Mouse (Mus musculus) kidney, postnatal 14 days (tissue): ENCODE results near the gene 6430571L13Rik.

Experiments
- DNase-seq: peaks from one replicate; pipeline ENCODE4 v3.0.0; 2022; ENCODE audit warnings: mixed read lengths

6430571L13Rik gene

DNA sequence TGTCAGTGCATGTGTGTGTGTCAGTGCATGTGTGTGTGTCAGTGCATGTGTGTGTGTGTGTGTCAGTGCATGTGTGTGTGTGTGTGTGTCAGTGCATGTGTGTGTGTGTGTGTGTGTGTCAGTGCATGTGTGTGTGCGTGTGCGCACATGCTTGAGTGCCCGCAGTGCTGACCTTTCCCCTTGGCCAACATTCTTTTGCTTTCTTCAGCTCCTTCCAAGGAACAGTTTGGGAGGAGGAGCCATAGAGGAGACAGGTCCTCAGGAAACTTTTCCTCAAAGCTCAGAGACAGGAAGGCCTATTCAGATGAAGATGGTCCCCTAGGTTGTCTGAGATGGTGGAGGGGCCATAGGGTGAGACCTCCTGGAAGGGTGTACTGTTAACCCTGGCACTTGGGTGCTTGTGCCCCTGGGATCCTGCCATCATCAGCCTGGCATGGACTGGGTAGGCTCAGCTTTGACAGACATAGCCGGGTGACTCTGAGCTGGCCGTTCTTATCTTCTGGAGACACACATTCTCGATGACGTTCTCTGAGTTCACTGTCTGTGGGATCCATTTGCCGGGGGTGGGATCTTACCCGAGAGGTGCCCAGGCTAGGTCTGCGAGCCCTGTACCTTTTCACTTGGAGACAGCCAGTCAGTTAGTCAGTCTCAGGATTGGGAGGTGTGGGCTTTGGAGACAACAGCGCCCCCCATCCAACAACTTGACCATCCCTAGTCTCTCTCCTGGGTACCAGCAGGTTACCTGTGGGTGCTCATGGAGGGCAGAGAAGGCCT, 33.1 kb upstream of the 6430571L13Rik start:
- peak; percentile 62 for DNase-seq

GRCm38 (mm10) chr9:107307886-107308285, 32.5 kb upstream of the 6430571L13Rik start:
- DNase-seq, result peak; percentile 95

GRCm38 (mm10) chr9:107308346-107309000, 31.9 kb upstream of the 6430571L13Rik start:
- DNase-seq, result peak; percentile 44

- no peak for DNase-seq
Observed at GRCm38 (mm10) chr9:107309171-107309570, 31.2 kb upstream of the 6430571L13Rik start.

GRCm38 (mm10) chr9:107309600-107309999, 30.8 kb upstream of the 6430571L13Rik start:
- no peak for DNase-seq

- no peak for DNase-seq
Observed at GRCm38 (mm10) chr9:107312811-107313584, 27.4 kb upstream of the 6430571L13Rik start.

GRCm38 (mm10) chr9:107313926-107314325, 26.5 kb upstream of the 6430571L13Rik start:
- DNase-seq, result no peak

- DNase-seq, result peak; percentile 56
Observed at GRCm38 (mm10) chr9:107315791-107316190, 24.6 kb upstream of the 6430571L13Rik start.

GRCm38 (mm10) chr9:107322461-107323050, 17.8 kb upstream of the 6430571L13Rik start:
- no peak for DNase-seq

GRCm38 (mm10) chr9:107323558-107323957, 16.8 kb upstream of the 6430571L13Rik start:
- peak; percentile 59 for DNase-seq

GRCm38 (mm10) chr9:107324799-107325561, 15.4 kb upstream of the 6430571L13Rik start:
- no peak for DNase-seq

DNA sequence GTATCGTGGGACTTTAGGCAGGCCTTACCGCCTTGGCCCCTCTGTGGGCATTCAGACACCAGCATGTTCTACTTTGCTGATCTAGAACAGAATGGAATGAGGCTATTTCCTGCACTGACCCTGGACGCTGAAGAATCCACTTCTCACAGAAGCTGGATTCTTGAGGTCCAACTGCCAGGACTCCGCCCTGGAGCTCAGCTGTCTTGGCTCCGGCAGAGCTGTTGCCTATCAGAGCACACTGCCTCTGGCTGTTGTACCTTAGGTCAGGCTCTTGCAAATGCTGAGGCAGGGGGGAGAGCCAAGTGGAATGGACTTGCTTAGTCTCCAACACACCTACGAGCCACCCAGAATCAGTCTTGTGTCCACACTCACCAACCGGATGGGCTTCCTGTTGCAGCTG, 14.5 kb upstream of the 6430571L13Rik start:
- DNase-seq, result no peak

DNA sequence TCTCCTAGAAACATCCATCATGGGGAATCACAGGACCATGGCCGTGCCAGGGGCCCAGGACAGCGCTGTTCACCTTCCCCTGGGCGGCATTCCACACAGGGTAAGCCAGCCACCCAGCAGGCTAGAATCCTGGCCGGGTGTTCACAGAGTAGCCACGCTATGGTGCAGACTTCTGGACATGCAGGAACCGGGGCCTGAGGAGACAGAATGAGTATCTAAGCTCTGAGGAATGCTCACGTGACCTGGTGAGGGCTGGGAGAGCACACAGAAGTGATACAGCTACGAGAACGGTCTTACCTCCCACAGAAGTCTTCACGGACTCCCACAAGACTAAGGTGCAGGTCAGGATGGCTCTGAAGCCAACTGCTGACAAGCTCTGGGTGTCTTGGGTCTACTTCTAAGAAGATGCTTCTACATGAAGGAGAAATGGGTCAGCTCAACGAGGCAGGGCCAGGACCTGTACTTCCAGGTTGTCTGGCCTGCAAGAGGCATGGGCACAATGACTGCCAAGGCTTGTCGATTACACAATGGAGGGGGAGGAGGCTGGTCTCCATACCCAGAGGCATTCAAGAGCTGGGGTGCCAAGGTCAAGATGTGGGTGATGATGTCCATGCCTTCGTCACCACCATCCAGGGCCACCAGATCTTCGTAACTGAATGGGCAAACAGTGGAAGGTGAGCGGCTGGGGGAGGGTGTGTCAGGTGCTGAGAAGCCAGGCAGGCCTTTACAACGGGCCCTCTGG, 12.4 kb upstream of the 6430571L13Rik start:
- DNase-seq, result no peak

DNA sequence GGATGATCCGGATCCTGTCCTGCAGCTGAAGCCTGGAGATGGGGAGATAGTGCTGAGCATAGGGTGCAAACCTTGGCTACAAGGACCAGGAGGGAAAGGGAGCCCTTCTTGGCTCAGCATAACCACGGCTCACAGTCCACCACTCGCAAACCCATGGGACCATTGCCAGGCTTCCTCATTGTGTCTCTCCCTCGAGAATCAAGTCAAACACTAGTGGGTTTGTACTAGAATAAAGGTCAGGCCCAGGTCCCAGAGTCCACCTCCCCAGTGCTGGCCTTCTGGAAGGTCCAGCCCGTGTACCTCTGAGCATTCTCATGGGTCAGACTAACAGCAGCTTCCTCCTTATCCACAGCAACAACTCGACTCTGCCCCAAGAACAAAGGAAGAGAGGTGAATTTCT, 9.6 kb upstream of the 6430571L13Rik start:
- no peak for DNase-seq

DNA sequence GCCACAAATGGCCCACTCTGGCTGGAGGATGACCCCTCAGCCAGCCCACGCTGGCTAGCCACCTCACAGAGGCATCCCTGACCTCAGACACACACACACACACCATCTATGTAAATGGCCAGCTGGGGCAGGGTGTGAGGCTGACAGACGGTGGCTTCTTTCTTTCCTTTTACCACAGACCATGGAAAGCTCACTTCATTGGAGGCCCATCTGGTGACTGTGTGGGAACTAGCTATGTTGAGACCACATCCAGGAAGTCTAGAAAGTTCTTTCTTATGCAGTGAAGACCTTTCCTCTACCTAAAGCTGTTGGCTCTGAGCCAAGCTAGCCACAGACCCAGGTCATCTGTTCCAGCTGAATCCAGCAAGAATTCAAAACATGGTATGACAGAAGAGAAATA, 6.7 kb upstream of the 6430571L13Rik start:
- no peak for DNase-seq

GRCm38 (mm10) chr9:107334356-107334755, 6.0 kb upstream of the 6430571L13Rik start:
- DNase-seq, result no peak

DNA sequence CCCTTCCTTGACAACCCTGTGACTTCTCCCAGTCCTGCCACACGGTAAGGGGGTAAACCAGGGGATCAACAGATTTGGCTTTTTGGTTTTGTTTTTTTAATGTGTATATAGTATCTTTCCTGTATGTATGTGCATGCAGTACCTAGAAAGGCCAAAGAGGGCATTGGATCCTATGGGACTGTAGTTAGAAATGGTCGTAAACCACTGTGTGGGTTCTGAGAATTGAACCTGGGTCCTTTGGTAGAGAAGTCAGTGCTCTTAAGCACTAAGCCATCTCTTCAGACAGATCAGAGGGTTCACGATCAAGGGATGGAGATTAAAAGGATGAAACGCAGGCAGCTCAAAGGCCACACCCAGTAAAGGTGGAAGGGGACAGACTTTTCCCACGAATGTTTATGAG, 5.4 kb upstream of the 6430571L13Rik start:
- no peak for DNase-seq

DNA sequence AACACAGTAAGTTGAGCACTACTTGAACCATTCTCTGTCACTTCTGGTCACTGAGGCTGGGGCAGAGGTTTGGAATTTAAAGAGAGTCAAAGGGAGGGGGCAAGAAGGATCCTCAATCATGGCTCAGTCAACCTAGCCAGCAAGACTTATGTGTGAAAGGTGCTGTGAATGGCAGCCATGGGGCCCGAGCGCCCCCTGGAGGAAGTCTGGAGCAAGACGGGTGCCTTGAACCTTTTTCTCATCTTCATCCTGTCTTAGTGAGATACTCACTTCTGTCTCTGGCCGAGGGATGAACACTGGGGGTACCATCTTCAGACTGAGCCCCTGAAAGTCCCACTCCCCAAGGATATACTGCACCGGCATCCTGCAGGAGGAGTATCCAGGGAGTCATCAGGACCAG, 4.5 kb upstream of the 6430571L13Rik start:
- DNase-seq, result peak; percentile 81

GRCm38 (mm10) chr9:107336386-107336785, 4.0 kb upstream of the 6430571L13Rik start:
- DNase-seq, result no peak

GRCm38 (mm10) chr9:107338172-107338883, 2.1 kb upstream of the 6430571L13Rik start, which contains the start of gene Hemk1:
TSS of gene Hemk1 (minus strand) at chr9:107338350.
- peak; percentile 84 for DNase-seq
